Mouse (Mus musculus) G1E (cell line): ENCODE measurements at regions not wholly inside any gene's neighbourhood (a gene's known extent, or its start where the extent isn't known, plus 50 kb on each side); places are given as distances from the start of the nearest gene placed in this dataset.

Experiments used
- CTCF ChIP-seq: IDR thresholded peaks from 2 replicates; pipeline ENCODE4 v1.5.1; 2012; ENCODE audit warnings: low read depth, low read length, inconsistent platforms, mixed read lengths
- GATA2 ChIP-seq: IDR thresholded peaks from 2 replicates; pipeline ENCODE4 v1.6.1; 2012; ENCODE audit warnings: low read depth, low read length, inconsistent platforms, borderline replicate concordance
- TAL1 ChIP-seq: conservative IDR thresholded peaks from 2 replicates; pipeline ENCODE4 v1.6.1; 2012; ENCODE audit warnings: low read depth, low read length, inconsistent platforms, mixed read lengths

DNA sequence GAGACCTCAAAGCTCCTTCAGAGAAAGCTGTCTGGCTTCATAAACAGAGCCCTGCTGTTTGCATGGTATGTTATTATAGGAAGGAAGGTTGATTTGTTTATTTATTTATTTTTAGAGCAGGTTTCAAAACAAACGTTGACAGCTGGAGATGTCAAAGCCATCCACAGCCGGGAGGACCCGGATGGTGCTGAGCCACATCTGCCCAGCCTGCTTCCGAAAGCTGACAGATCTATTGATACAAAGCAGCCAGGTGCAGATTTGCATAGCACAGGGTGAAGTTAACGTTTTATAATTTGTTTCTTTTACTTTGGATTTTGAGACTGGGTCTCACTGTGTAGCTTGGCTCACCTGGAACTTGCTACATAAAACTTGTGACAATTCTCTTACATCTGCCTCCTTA lies 61.5 kb upstream of the Igfbp5 start:
- TF ChIP-seq CTCF (no peak), TAL1 (no peak), GATA2 (no peak)
